Mouse (Mus musculus) right cerebral cortex, postnatal 36 days (tissue): ENCODE data around the gene Ina.

Experiments used
- DNase-seq, 2 experiments: peaks; one replicate each; pipeline ENCODE4 v3.0.0; 2022; ENCODE audit warnings: low spot score in 2 of 2, mixed read lengths in 1 of 2

Ina gene

DNA sequence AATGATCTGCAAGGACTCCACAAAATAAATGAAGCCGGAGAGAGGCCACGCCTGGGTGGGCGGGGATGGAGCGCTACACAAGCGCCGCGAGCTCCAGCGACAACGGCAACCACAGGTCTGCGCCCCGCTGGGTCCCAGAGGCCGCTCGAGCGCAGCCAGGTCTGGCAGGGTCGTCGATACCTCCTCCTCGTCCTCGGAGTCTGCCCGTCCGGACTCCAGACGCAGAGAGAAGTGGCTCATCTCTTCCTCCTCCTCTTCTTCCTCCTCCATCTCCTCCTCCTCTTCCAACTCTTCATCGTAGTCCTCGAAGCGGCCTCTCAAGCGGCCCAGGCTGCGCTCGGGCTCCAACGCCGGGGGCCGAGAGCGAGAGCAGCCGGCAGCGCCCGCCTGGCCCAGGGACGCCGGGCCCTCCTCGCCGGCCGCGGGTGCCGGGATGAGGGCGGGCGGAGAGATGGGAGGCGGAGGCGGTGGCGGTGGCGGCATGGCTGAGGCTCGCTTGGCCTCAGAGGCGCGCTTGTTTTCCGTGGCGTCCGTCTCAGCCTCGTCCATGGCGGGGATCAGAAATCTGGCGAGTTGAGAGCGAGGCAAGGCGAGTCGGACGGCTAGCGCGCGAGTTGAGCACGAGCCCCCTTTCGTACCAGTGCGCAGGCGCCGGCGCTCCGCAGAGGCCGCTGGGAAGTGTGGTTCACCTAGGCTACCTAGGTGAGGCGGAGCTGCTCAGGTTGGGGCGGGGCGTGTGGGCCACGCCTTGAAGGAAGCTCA lies 36.0 kb downstream of the Ina start, which contains the start of gene Pcgf6:
TSS of gene Pcgf6 (minus strand) at position 636 of the 762 bp plus-strand sequence.
- DNase-seq: peak; percentile 69 to 78

DNA sequence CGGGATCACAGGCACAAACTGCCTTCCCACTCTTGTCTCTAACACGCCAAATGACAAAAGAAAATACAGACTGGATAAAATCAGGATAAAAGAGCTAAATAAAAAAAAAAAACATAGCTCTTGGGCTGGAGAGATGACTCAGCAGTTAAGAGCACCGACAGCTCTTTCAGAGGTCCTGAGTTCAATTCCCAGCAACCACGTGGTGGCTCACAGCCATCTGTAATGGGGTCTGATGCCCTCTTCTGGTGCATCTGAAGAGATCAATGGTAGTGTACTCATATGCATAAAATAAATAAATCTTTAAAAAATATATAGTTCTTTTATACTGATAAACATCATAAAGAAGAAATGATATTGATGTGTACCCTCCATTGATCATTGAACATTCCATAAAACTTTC lies 38.4 kb downstream of the Ina start:
- no peak for DNase-seq

DNA sequence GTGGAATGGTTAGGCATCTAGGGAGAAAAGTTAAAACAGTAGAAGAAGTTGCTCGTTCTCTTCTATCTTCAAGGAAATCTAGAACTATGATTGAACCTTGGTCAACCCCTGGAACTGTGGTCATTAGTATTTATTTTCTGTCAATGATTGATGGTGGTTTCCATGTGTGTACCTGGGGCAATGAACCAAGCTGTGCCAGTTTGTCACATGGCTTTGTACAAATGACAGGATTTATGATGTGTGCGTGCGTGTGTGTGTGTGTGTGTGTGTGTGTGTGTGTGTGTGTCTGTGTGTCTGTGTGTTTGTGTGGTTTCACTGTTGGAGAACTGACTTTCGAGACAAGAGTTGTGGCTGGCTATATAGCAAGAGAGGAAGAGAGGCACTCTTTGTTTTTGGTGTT lies 39.0 kb downstream of the Ina start:
- DNase-seq: no peak

- no peak for DNase-seq
Measured at GRCm38 (mm10) chr19:47057684-47058083, 43.2 kb downstream of the Ina start.

DNA sequence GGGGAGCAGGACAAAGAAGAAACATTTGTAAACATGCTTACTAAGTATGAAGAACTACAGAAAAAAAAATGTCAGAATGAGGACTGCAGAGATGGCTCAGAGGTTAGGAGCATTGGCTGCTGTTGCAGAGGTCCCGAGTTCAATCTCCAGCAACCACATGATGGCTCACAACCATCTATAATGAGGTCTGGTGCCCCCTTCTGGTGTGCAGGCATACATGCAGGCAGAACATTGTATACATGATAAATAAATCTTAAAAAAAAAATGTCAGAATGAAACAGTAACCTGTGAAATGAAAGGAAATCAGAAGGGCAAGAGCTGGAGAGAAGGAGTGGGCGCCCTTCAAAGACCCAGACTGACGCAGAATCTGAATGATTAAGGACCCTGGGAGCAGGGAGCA lies 51.4 kb downstream of the Ina start:
- DNase-seq: no peak

GRCm38 (mm10) chr19:47067096-47067882 lies 52.8 kb downstream of the Ina start, which contains the start of gene Taf5:
Gene Taf5 (plus strand): TSS chr19:47067746.
- DNase-seq: peak; percentile 92 to 94

DNA sequence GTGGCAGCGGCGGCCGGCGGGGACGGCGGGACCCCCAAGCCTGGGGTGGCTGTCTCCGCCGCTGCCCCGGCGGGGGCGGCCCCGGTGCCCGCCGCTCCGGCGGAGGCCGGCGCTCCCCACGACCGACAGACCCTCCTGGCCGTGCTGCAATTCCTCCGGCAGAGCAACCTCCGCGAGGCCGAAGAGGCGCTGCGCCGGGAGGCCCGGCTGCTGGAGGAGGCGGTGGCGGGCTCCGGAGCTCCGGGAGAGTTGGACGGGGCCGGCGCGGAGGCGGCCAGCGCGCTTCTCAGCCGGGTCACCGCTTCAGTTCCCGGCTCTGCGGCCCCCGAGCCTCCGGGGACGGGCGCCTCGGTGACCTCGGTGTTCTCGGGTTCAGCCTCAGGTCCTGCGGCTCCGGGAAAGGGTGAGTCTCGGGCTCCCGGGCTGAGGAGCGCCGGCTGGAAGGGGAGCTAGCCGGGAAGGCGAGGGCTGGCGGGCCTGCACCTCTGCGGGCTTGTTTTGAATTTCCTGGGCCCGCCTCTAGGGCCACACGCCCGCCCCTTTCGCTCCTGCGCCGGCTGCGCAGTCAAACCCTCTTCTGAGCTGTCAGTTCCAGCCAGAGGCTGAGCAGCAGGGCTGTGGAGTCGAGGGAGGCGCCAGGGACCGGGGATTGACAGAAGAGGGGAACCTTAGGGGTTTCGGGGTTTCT lies 53.6 kb downstream of the Ina start:
- DNase-seq: peak; percentile 76
